Mouse (Mus musculus) MEL (cell line): ENCODE measurements around the gene Sox12. TPM values are rescaled to one million over a fixed set of nuclear protein-coding genes. Genes with fewer than 3 reads are reported as not detected.

Experiments used
- DNase-seq: peaks from one replicate; pipeline ENCODE4 v3.0.0; 2011; ENCODE audit warnings: low read depth, low spot score
- H3K27ac ChIP-seq: 2 replicates; pipeline ENCODE4 v1.5.1; 2012; ENCODE audit warnings: low read depth, mild to moderate bottlenecking, control low read depth, low read length, moderate library complexity; ENCODE audit not compliant: control insufficient read depth
- H3K27me3 ChIP-seq, 2 experiments: fragments of 150-350 bp in 1 of 2; sonication (generic) in 1 of 2; 2 replicates each; pipeline ENCODE4 v1.6.1; 2012; ENCODE audit warnings: low read length in 2 of 2, mild to moderate bottlenecking in 2 of 2, improper control_type of control experiment in 1 of 2, moderate library complexity in 1 of 2; ENCODE audit not compliant: insufficient read depth in 2 of 2, control insufficient read depth in 1 of 2
- H3K36me3 ChIP-seq, 2 experiments: 2 replicates each; pipeline ENCODE4 v1.6.1; 2012 to 2014; ENCODE audit warnings: low read length in 2 of 2, improper control_type of control experiment in 1 of 2, inconsistent platforms in 1 of 2, mild to moderate bottlenecking in 1 of 2; ENCODE audit not compliant: insufficient read depth in 2 of 2, control insufficient read depth in 1 of 2
- H3K4me1 ChIP-seq, 2 experiments: fragments of 150-350 bp in 1 of 2; sonication (generic) in 1 of 2; 2 replicates each; pipeline ENCODE4 v1.6.1; 2012; ENCODE audit warnings: low read length in 2 of 2, improper control_type of control experiment in 1 of 2, mild to moderate bottlenecking in 1 of 2; ENCODE audit not compliant: insufficient read depth in 2 of 2, control insufficient read depth in 1 of 2
- H3K4me3 ChIP-seq, 2 experiments: fragments of 150-350 bp in 1 of 2; sonication (generic) in 1 of 2; 2 replicates each; pipeline ENCODE4 v1.5.1; 2012; ENCODE audit warnings: low read depth in 2 of 2, low read length in 2 of 2, mild to moderate bottlenecking in 2 of 2, moderate library complexity in 2 of 2, control low read depth in 1 of 2, improper control_type of control experiment in 1 of 2; ENCODE audit not compliant: control insufficient read depth in 1 of 2, insufficient read depth in 1 of 2
- H3K79me2 ChIP-seq: 2 replicates; pipeline ENCODE4 v1.6.1; 2012; ENCODE audit warnings: mild to moderate bottlenecking, low read length, moderate library complexity; ENCODE audit not compliant: control insufficient read depth, poor library complexity, insufficient read depth
- H3K9ac ChIP-seq: 2 replicates; pipeline ENCODE4 v1.6.1; 2012; ENCODE audit warnings: low read depth, mild to moderate bottlenecking, control low read depth, low read length, moderate library complexity; ENCODE audit not compliant: control insufficient read depth, poor library complexity, severe bottlenecking
- H3K9me3 ChIP-seq: fragments of 150-350 bp; sonication (generic); replicated peaks from 2 replicates; pipeline ENCODE4 v1.6.1; 2012; ENCODE audit warnings: mild to moderate bottlenecking, low read length, improper control_type of control experiment, moderate library complexity; ENCODE audit not compliant: insufficient read depth
- BHLHE40 ChIP-seq: IDR thresholded peaks from 2 replicates; pipeline ENCODE4 v1.6.1; 2012; ENCODE audit warnings: low read depth, mild to moderate bottlenecking, inconsistent platforms, low read length, improper control_type of control experiment, borderline replicate concordance
- CTCF ChIP-seq, 3 experiments: IDR thresholded peaks in 2 of 3; conservative IDR thresholded peaks in 1 of 3; 2 replicates each; pipeline ENCODE4 v1.5.1; 2011 to 2012; ENCODE audit warnings: low read length in 3 of 3, low read depth in 2 of 3, mild to moderate bottlenecking in 2 of 3, improper control_type of control experiment in 1 of 3, inconsistent platforms in 1 of 3, mixed read lengths in 1 of 3, moderate library complexity in 1 of 3; ENCODE audit not compliant: control insufficient read depth in 1 of 3, insufficient read depth in 1 of 3, poor library complexity in 1 of 3, severe bottlenecking in 1 of 3
- EP300 ChIP-seq, 2 experiments: IDR thresholded peaks; 2 replicates each; pipeline ENCODE4 v1.6.1; 2011; ENCODE audit warnings: improper control_type of control experiment in 2 of 2, low read length in 2 of 2, low read depth in 1 of 2, mild to moderate bottlenecking in 1 of 2
- ETS1 ChIP-seq: IDR thresholded peaks from 2 replicates; pipeline ENCODE4 v1.6.1; 2012; ENCODE audit warnings: low read depth, mild to moderate bottlenecking, inconsistent platforms, low read length, improper control_type of control experiment, moderate library complexity
- GABPA ChIP-seq: IDR thresholded peaks from 2 replicates; pipeline ENCODE4 v1.6.1; 2012; ENCODE audit warnings: low read depth, mild to moderate bottlenecking, inconsistent platforms, low read length, improper control_type of control experiment, moderate library complexity
- GATA1 ChIP-seq: IDR thresholded peaks from 2 replicates; pipeline ENCODE4 v1.6.1; 2011; ENCODE audit warnings: low read depth, low read length, improper control_type of control experiment
- HCFC1 ChIP-seq: IDR thresholded peaks from 2 replicates; pipeline ENCODE4 v1.6.1; 2012; ENCODE audit warnings: low read depth, mild to moderate bottlenecking, inconsistent platforms, low read length, improper control_type of control experiment, moderate library complexity
- JUND ChIP-seq: IDR thresholded peaks from 2 replicates; pipeline ENCODE4 v1.6.1; 2011; ENCODE audit warnings: low read depth, mild to moderate bottlenecking, improper control_type of control experiment, low read length
- KAT2A ChIP-seq: conservative IDR thresholded peaks from 2 replicates; pipeline ENCODE4 v1.6.1; 2012; ENCODE audit warnings: low read depth, low read length, improper control_type of control experiment, inconsistent platforms
- MAZ ChIP-seq: IDR thresholded peaks from 2 replicates; pipeline ENCODE4 v1.6.1; 2012; ENCODE audit warnings: low read depth, mild to moderate bottlenecking, inconsistent platforms, low read length, improper control_type of control experiment
- MXI1 ChIP-seq: IDR thresholded peaks from 2 replicates; pipeline ENCODE4 v1.6.1; 2011; ENCODE audit warnings: mild to moderate bottlenecking, low read depth, low read length, improper control_type of control experiment
- MYB ChIP-seq: IDR thresholded peaks from 2 replicates; pipeline ENCODE4 v1.6.1; 2011; ENCODE audit warnings: mild to moderate bottlenecking, low read depth, low read length, improper control_type of control experiment
- NELFE ChIP-seq: IDR thresholded peaks from 2 replicates; pipeline ENCODE4 v1.6.1; 2011; ENCODE audit warnings: low read depth, low read length, improper control_type of control experiment
- NRF1 ChIP-seq: IDR thresholded peaks from 2 replicates; pipeline ENCODE4 v1.6.1; 2014; ENCODE audit warnings: low read depth, mild to moderate bottlenecking, inconsistent platforms, low read length, improper control_type of control experiment, moderate library complexity; ENCODE audit not compliant: poor library complexity, insufficient read depth, severe bottlenecking
- POLR2A ChIP-seq, 2 experiments: IDR thresholded peaks; 2 replicates each; pipeline ENCODE4 v1.6.1; 2011 to 2012; ENCODE audit warnings: low read length in 2 of 2, mild to moderate bottlenecking in 2 of 2, control low read depth in 1 of 2, improper control_type of control experiment in 1 of 2, low read depth in 1 of 2, moderate library complexity in 1 of 2; ENCODE audit not compliant: control insufficient read depth in 1 of 2, insufficient read depth in 1 of 2, poor library complexity in 1 of 2
- RAD21 ChIP-seq: IDR thresholded peaks from 2 replicates; pipeline ENCODE4 v1.6.1; 2011; ENCODE audit warnings: mild to moderate bottlenecking, low read depth, low read length, improper control_type of control experiment
- RCOR1 ChIP-seq: IDR thresholded peaks from 2 replicates; pipeline ENCODE4 v1.6.1; 2012; ENCODE audit warnings: low read depth, mild to moderate bottlenecking, inconsistent platforms, low read length, improper control_type of control experiment
- SIN3A ChIP-seq: IDR thresholded peaks from 2 replicates; pipeline ENCODE4 v1.6.1; 2012; ENCODE audit warnings: low read length, improper control_type of control experiment, inconsistent platforms
- TAL1 ChIP-seq: IDR thresholded peaks from 2 replicates; pipeline ENCODE4 v1.6.1; 2012; ENCODE audit warnings: mild to moderate bottlenecking, inconsistent platforms, low read length, moderate library complexity, mixed read lengths
- TCF12 ChIP-seq: IDR thresholded peaks from 2 replicates; pipeline ENCODE4 v1.6.1; 2014; ENCODE audit warnings: low read depth, mild to moderate bottlenecking, inconsistent platforms, low read length, improper control_type of control experiment, moderate library complexity
- USF2 ChIP-seq, 2 experiments: IDR thresholded peaks; 2 replicates each; pipeline ENCODE4 v1.6.1; 2011 to 2012; ENCODE audit warnings: improper control_type of control experiment in 2 of 2, low read length in 2 of 2, borderline replicate concordance in 1 of 2, inconsistent platforms in 1 of 2, low read depth in 1 of 2, mild to moderate bottlenecking in 1 of 2; ENCODE audit not compliant: insufficient read depth in 1 of 2
- polyA plus RNA-seq, 2 experiments: library from polyadenylated mRNA; stranded (reverse) in 1 of 2; unstranded in 1 of 2; fragments of >175 nt in 1 of 2; fragments of >200 nt in 1 of 2; gene quantifications; 2 replicates each; pipeline versions ENCODE4 v1.2.1 to v1.2.4; 2012; ENCODE audit warnings: low replicate concordance in 2 of 2, low read depth in 1 of 2; ENCODE audit not compliant: insufficient read length in 2 of 2, insufficient read depth in 1 of 2, missing spikeins in 1 of 2
- total RNA-seq: library from RNA; depleted of rRNA; stranded (reverse); fragments of 300-350 nt; gene quantifications from 2 replicates; pipeline ENCODE4 v1.2.3, GENCODE M21; 2012

Sox12 gene
- total and polyA plus RNA-seq, 3 experiments = 1.5 to 24.7 TPM; not detected in 1

- TF ChIP-seq USF2 (IDR thresholded peaks at IDR 0.05; ENCODE audit: borderline replicate concordance in 1 of 2, insufficient read depth in 1 of 2, low read depth in 1 of 2, low read length in 2 of 2) = no peak
- TF ChIP-seq CTCF (IDR thresholded peaks at IDR 0.05 in 2 of 3, conservative IDR thresholded peaks at IDR 0.05 in 1 of 3; ENCODE audit: control insufficient read depth in 1 of 3, insufficient read depth in 1 of 3, low read depth in 2 of 3, low read length in 3 of 3, poor library complexity in 1 of 3, severe bottlenecking in 1 of 3) = no peak
- TF ChIP-seq TAL1 = no peak
- TF ChIP-seq MXI1 = peak; percentile 68; the same call in 1 of the 2 replicates
- TF ChIP-seq EP300 (IDR thresholded peaks at IDR 0.05; ENCODE audit: low read depth in 1 of 2, low read length in 2 of 2) = peak; percentile 70 to 90
- no peak for TF ChIP-seq NRF1
- 0 out of 2 replicates have a peak, but pooled peaks have one; percentile 33 for TF ChIP-seq BHLHE40
- peak; percentile 63 for TF ChIP-seq KAT2A
- peak; percentile 96 for TF ChIP-seq ETS1
- peak; percentile 73 for TF ChIP-seq TCF12
- peak; percentile 71; the same call in 1 of the 2 replicates for TF ChIP-seq JUND
- peak; percentile 67 for TF ChIP-seq RCOR1
- TF ChIP-seq POLR2A (IDR thresholded peaks at IDR 0.05; ENCODE audit: control insufficient read depth in 1 of 2, insufficient read depth in 1 of 2, low read depth in 1 of 2, low read length in 2 of 2, poor library complexity in 1 of 2) = peak in 1 of 2 experiments; percentile 53; a peak in 1 of 4 replicates
- TF ChIP-seq NELFE = peak; percentile 56
- TF ChIP-seq SIN3A = peak; percentile 77; the same call in 1 of the 2 replicates
- TF ChIP-seq MYB = no peak
- TF ChIP-seq MAZ = peak; percentile 83
- TF ChIP-seq RAD21 = no peak
- peak; percentile 77; the same call in 1 of the 2 replicates for TF ChIP-seq GABPA
Measured at GRCm38 (mm10) chr2:152349842-152350540, 47.9 kb downstream of the Sox12 start (continued).

GRCm38 (mm10) chr2:152349205-152349604 is 48.7 kb downstream of the Sox12 start:
- Histone ChIP-seq H3K27me3 (no peaks in the 10 kb centered on the region), H3K9me3 (no peaks in the 10 kb centered on the region), H3K4me3 (no peak overlapping the region), H3K79me2 (no peaks in the 10 kb centered on the region; the same call in 1 of the 2 replicates), H3K9ac (peak overlapping the region; percentile 52), H3K4me1 (peaks cover 30 to 56% of the 10 kb centered on the region in 2 experiments), H3K27ac (peak overlapping the region; percentile 96), H3K36me3 (peaks cover 0 to 50% of the 10 kb centered on the region in 2 experiments; a peak in 2 of 4 replicates)
- peak; percentile 37 for DNase-seq
- no peak for TF ChIP-seq GATA1
- TF ChIP-seq HCFC1 = 0 out of 2 replicates have a peak, but pooled peaks have one; percentile 7
